Mouse (Mus musculus) spleen, postnatal 10 days (tissue): ENCODE data around the gene Hddc2.
"Not testable (repeated sequence)": the region's sequence is repeated elsewhere in the genome, so short reads cannot be mapped to it uniquely, and the experiment has no call there.

Experiments
- DNase-seq, 2 experiments: peaks; one replicate each; pipeline ENCODE4 v3.0.0; 2021 to 2022; ENCODE audit warnings: low spot score in 2 of 2

Gene Hddc2

GRCm38 (mm10) chr10:31354141-31354540, 41.0 kb downstream of the Hddc2 start:
- DNase-seq, result no peak

GRCm38 (mm10) chr10:31354886-31355461, 41.8 kb downstream of the Hddc2 start:
- DNase-seq, result no peak

GRCm38 (mm10) chr10:31359749-31360148, 46.6 kb downstream of the Hddc2 start:
- no peak for DNase-seq

GRCm38 (mm10) chr10:31370200-31370599, 57.0 kb downstream of the Hddc2 start:
- not testable (repeated sequence) for DNase-seq
